Mouse (Mus musculus) thymus, adult 2 months (tissue): Measurements from ENCODE around the gene Btbd11.

Source experiments
- CTCF ChIP-seq: fragments of 200-500 bp; IDR thresholded peaks from 2 replicates; pipeline ENCODE4 v1.5.1; 2012; ENCODE audit warnings: mild to moderate bottlenecking, control low read depth, low read length, moderate library complexity, borderline replicate concordance; ENCODE audit not compliant: control insufficient read depth, poor library complexity, insufficient read depth; ENCODE audit errors: extremely low read depth
- POLR2A ChIP-seq: fragments of 200-500 bp; IDR thresholded peaks from 2 replicates; pipeline ENCODE4 v1.6.1; 2012; ENCODE audit warnings: mild to moderate bottlenecking, low read length, control low read depth, moderate library complexity; ENCODE audit not compliant: control insufficient read depth, poor library complexity, insufficient read depth; ENCODE audit errors: extremely low read depth

DNA sequence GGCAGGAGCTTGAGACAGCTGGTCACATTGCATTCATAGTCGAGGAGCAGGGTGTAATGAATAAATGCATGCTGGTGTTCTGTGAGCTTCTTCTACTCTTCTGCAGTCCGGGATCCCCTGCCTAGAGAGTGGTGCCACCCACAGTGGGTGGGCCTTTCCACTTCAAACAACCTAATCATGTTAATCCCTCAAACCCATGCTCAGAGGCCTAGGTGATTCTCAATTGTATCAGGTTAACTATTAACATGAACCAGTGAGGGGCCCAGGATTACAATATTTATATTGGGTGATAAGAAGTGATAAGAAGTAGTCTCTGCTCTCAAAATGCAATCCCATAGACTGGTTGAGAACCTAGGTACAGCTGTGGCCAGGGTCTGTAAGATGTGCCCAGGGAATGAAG, 39.1 kb downstream of the Btbd11 start:
- TF ChIP-seq CTCF (no peak), POLR2A (no peak)
